Mouse (Mus musculus): ENCODE results near the gene Bmf. TPM values are rescaled to one million over a fixed set of nuclear protein-coding genes. Genes with fewer than 3 reads are reported as not detected.

The Bmf gene
- 6.8 and 9.8 TPM in 2 replicates for total RNA-seq (2014; rRNA removed)
- polyA plus RNA-seq (2015; fragmentation: Nextera tagmentation; extraction: Ambion mirVana), result 0.99 and 1.1 TPM in 2 replicates

GRCm38 (mm10) chr2:118549507-118550473, at the start of gene Bmf:
Bmf (minus strand) TSS chr2:118549687.
- ATAC-seq (ENCODE audit: low FRiP score), result peak; percentile 89
- Histone ChIP-seq H3K9me3 (ENCODE audit: low read length) (no peaks in the 10 kb centered on the region), H3K4me3 (ENCODE audit: low read depth, low read length) (peak within 1 kb of the TSS; percentile 89), H3K27me3 (ENCODE audit: insufficient read depth, low read length) (0 out of 2 replicates have a peak, but pooled peaks cover 7% of the 10 kb centered on the region), H3K36me3 (ENCODE audit: insufficient read depth, low read length) (no peaks in the 10 kb centered on the region), H3K27ac (ENCODE audit: low read depth, low read length) (0 out of 2 replicates have a peak within 1 kb of the TSS, but pooled peaks have one; percentile 38), H3K4me2 (ENCODE audit: low read depth, low read length, poor library complexity, severe bottlenecking) (peak within 1 kb of the TSS; percentile 95), H3K4me1 (ENCODE audit: insufficient read depth, low read length) (peaks cover 8% of the 10 kb centered on the region; the same call in 1 of the 2 replicates), H3K9ac (replicated peaks; ENCODE audit: low read length, poor library complexity, severe bottlenecking) (peak within 1 kb of the TSS; percentile 56)
- DNase-seq (ENCODE audit: low spot score), result peak; percentile 99
- TF ChIP-seq CTCF (IDR thresholded peaks at IDR 0.05), result no peak; the same call in 1 of the 2 replicates
- WGBS, result under 1% methylated on average over 45 of the region's 45 CpGs

DNA sequence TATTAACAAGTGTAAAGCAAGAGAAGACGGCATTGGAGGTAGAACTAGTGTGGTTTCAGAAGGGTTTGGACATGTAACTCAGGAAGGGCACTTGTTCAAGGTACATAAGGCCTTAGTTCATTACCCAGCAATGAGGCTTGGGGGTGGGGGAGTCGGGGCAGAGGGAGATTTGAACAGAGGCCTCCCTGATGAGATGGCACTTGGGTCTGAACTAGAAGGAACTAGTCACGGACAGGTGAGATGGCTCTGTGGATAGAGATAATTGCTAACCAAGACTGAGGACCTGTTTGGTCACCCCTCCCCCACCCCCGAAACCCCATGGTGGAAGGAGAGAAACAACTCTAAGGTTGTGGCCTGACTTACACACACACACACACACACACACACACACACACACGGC, 49.6 kb upstream of the Bmf start:
- H3K27ac ChIP-seq (ENCODE audit: low read depth, low read length), result no peak overlapping the region
- TF ChIP-seq CTCF (IDR thresholded peaks at IDR 0.05), result no peak
- H3K36me3 ChIP-seq (ENCODE audit: insufficient read depth, low read length), result no peaks in the 10 kb centered on the region
- H3K4me1 ChIP-seq (ENCODE audit: insufficient read depth, low read length), result no peaks in the 10 kb centered on the region
- DNase-seq (ENCODE audit: low spot score) (no peak), ATAC-seq (ENCODE audit: low FRiP score) (no peak)
- H3K27me3 ChIP-seq (ENCODE audit: insufficient read depth, low read length), result no peaks in the 10 kb centered on the region
- no peak overlapping the region for H3K9ac ChIP-seq (replicated peaks; ENCODE audit: low read length, poor library complexity, severe bottlenecking)
- 31% methylated on average over 4 of the region's 5 CpGs for WGBS
- no peak overlapping the region for H3K4me2 ChIP-seq (ENCODE audit: low read depth, low read length, poor library complexity, severe bottlenecking)
- H3K4me3 ChIP-seq (ENCODE audit: low read depth, low read length), result 0 out of 2 replicates have a peak overlapping the region, but pooled peaks have one; percentile 52
- no peaks in the 10 kb centered on the region for H3K9me3 ChIP-seq (ENCODE audit: low read length)

GRCm38 (mm10) chr2:118597673-118598568, 48.4 kb upstream of the Bmf start, which contains the start of gene Bub1b:
Bub1b (plus strand) TSS chr2:118598211.
- Histone ChIP-seq H3K4me2 (ENCODE audit: low read depth, low read length, poor library complexity, severe bottlenecking) (peak within 1 kb of the TSS; percentile 75), H3K9me3 (ENCODE audit: low read length) (no peaks in the 10 kb centered on the region), H3K4me1 (ENCODE audit: insufficient read depth, low read length) (no peaks in the 10 kb centered on the region), H3K27me3 (ENCODE audit: insufficient read depth, low read length) (no peaks in the 10 kb centered on the region), H3K9ac (replicated peaks; ENCODE audit: low read length, poor library complexity, severe bottlenecking) (peak within 1 kb of the TSS; percentile 37; the same call in 1 of the 2 replicates), H3K4me3 (ENCODE audit: low read depth, low read length) (peak within 1 kb of the TSS; percentile 52), H3K36me3 (ENCODE audit: insufficient read depth, low read length) (no peaks in the 10 kb centered on the region), H3K27ac (ENCODE audit: low read depth, low read length) (no peak within 1 kb of the TSS)
- TF ChIP-seq CTCF (IDR thresholded peaks at IDR 0.05), result no peak
- 6% methylated on average over 41 of the region's 41 CpGs for WGBS
- ATAC-seq (ENCODE audit: low FRiP score) (peak; percentile 96), DNase-seq (ENCODE audit: low spot score) (peak; percentile 96)

GRCm38 (mm10) chr2:118591083-118591482, 41.6 kb upstream of the Bmf start:
- H3K4me2 ChIP-seq (ENCODE audit: low read depth, low read length, poor library complexity, severe bottlenecking), result no peak overlapping the region
- no peaks in the 10 kb centered on the region for H3K9me3 ChIP-seq (ENCODE audit: low read length)
- 90% methylated on average over 4 of the region's 4 CpGs for WGBS
- H3K4me1 ChIP-seq (ENCODE audit: insufficient read depth, low read length), result no peaks in the 10 kb centered on the region
- H3K4me3 ChIP-seq (ENCODE audit: low read depth, low read length), result no peak overlapping the region
- ATAC-seq (ENCODE audit: low FRiP score) (no peak), DNase-seq (ENCODE audit: low spot score) (no peak)
- H3K36me3 ChIP-seq (ENCODE audit: insufficient read depth, low read length), result no peaks in the 10 kb centered on the region
- no peak overlapping the region for H3K27ac ChIP-seq (ENCODE audit: low read depth, low read length)
- H3K9ac ChIP-seq (replicated peaks; ENCODE audit: low read length, poor library complexity, severe bottlenecking), result no peak overlapping the region
- no peaks in the 10 kb centered on the region for H3K27me3 ChIP-seq (ENCODE audit: insufficient read depth, low read length)
- TF ChIP-seq CTCF (IDR thresholded peaks at IDR 0.05), result no peak

GRCm38 (mm10) chr2:118587686-118588085, 38.2 kb upstream of the Bmf start:
- H3K4me1 ChIP-seq (ENCODE audit: insufficient read depth, low read length), result no peaks in the 10 kb centered on the region
- WGBS, result 71% methylated on average over 3 of the region's 3 CpGs
- H3K4me2 ChIP-seq (ENCODE audit: low read depth, low read length, poor library complexity, severe bottlenecking), result no peak overlapping the region
- no peak for TF ChIP-seq CTCF (IDR thresholded peaks at IDR 0.05)
- H3K4me3 ChIP-seq (ENCODE audit: low read depth, low read length), result no peak overlapping the region
- H3K9ac ChIP-seq (replicated peaks; ENCODE audit: low read length, poor library complexity, severe bottlenecking), result no peak overlapping the region
- no peaks in the 10 kb centered on the region for H3K9me3 ChIP-seq (ENCODE audit: low read length)
- DNase-seq (ENCODE audit: low spot score), result no peak
- ATAC-seq (ENCODE audit: low FRiP score), result no peak
- no peaks in the 10 kb centered on the region for H3K36me3 ChIP-seq (ENCODE audit: insufficient read depth, low read length)
- H3K27ac ChIP-seq (ENCODE audit: low read depth, low read length), result no peak overlapping the region
- H3K27me3 ChIP-seq (ENCODE audit: insufficient read depth, low read length), result no peaks in the 10 kb centered on the region
